Mouse (Mus musculus): ENCODE data around the gene Clec11a.
A peak's percentile ranks its signal among the peaks of the same experiment; 100 is the strongest.
"Not testable (repeated sequence)": the region's sequence is repeated elsewhere in the genome, so short reads cannot be mapped to it uniquely, and the experiment has no call there.

Gene Clec11a

DNA sequence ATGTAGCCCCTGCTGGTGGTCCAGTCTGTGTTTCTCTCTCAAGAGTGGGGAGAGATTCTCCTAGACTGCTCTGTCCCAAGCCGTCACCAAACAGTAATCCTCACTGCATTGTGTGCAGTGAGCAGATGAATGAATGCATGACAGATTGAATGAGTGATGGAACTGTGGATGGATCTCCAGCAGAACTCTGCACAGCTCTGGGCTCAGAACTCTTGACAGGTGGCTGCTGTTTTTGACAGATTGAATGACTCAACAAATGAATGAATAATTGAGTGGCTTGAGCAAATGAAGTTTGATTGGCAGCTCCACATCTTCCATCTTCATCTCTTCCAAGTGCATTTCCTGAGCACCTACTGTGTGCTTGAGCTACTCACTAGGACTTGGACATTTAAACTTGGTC is 15.6 kb upstream of the Clec11a start:
- DNase-seq: no peak

DNA sequence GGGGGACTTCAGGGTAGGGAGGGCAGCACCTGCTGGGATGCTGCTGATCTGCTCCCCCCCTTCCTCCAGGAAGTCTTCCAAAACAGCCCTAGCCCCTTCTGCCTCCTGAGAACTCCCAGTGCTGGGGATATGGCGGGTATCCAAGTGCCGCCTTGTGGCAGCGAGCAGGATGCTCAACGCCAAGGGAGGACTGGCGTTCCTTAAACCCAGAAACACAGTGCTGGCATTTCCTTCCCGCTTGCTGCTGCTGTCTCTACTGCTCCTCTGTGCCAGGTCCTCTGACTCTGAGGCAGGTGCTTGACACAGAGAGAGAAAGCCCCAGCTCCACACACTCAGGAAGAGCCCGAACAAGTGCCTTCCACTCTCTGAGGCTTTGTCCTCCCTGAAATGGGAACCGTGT is 14.2 kb upstream of the Clec11a start:
- no peak for DNase-seq

DNA sequence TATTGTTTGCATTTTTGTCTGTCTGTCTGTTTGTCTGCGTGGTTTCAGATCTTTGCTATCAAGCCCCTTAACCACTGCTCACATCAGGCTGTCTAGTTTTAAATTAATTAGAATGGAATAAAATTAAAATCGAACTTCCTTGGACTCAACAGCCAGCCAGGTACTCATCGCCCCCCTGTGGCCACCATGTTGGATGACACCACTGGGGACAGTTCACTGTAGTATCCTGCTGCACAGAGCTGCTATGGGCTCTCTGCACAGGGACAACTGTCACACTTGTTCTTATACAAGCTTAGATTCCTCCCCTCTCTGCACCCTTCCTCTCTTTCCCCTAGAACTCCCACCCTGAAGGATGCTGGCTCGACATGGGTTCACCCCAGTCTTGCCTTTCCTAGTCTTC is 11.2 kb upstream of the Clec11a start:
- peak; percentile 41 for DNase-seq

DNA sequence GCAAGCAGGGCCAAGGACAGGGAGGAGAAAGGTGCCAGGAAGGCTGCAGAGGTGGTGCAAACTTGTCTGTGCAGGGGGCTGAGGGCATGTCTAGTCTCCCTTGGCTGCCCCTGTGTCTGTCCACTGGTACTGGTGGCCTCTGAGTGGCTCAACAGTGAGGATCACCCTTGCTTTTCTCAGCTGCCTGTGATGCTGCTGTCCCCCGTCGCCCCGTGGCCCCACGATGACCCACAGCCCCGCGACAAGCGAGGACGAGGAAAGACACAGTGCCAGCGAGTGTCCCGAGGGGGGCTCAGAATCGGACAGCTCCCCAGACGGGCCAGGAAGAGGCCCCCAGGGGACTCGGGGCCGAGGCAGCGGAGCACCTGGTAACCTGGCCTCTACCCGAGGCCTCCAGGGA is 5.8 kb upstream of the Clec11a start:
- no peak for DNase-seq

DNA sequence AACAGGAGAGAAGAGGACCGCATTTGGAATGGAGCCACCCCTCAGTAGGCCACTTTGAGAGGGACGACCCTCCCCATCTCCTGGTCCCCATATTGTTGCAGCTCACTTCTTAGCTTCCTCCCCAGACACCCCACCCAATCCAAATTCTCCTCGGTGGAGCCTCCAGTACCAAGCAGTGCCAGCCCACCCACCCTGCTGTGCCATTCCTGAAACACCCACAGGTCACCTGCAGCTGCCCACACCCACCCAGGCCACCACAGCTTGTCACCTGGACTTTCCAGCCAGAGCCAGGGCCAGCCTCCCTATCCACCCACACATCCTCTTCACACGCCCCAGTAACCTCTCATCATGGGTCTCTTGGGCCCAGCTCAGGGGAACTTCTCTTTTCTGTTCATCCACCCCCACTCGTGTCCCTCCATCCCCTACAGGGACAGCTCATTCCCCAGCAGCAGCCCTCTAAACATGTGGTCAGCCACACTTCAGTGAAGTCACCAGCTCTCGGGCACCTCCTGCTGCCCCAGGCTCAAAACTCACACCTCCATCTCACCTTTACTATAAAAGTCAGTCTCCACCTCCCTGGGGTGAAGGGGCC is 5.1 kb upstream of the Clec11a start:
- no peak for DNase-seq

DNA sequence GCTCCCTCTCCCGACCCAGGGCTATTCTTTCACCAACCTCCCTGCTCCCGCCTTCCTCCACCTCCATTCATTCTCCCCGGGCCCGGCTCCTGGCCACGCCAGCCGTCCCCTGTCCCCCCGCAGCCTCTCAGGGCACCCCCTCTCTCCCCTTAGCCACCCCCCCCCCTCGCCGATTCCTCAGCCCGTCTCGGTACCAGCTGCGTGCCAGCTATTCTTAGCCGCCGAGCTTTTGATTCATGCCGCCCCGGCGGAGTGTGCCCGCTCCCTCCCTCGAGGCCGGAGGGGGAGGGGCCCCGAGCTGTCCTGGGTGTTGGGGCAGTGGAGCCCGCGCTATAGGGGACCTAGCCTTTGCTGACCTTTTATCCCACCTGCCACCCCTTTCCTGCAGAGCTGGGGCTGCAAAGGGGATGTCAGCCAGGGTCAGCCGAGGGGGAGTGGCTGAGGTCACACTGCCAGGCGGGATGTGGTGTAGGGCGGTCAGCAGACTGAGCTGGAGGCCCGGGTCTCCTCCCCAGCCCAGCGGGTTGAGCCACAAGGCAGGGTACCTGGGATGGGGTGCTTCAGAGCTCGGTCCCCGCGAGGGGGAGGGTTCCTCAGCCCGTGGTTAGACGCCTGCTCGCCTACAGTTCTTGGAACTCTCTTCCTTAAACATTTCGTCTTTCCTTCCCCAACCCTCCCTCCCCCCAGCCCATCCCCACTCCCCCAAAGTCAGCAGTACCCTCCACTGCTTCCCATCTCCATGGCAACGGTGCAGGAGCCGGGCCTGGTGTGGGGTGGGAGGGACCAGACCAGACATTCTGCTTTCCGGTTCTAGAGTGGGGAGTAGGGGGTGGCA is 4.4 kb upstream of the Clec11a start:
- no peak for DNase-seq

DNA sequence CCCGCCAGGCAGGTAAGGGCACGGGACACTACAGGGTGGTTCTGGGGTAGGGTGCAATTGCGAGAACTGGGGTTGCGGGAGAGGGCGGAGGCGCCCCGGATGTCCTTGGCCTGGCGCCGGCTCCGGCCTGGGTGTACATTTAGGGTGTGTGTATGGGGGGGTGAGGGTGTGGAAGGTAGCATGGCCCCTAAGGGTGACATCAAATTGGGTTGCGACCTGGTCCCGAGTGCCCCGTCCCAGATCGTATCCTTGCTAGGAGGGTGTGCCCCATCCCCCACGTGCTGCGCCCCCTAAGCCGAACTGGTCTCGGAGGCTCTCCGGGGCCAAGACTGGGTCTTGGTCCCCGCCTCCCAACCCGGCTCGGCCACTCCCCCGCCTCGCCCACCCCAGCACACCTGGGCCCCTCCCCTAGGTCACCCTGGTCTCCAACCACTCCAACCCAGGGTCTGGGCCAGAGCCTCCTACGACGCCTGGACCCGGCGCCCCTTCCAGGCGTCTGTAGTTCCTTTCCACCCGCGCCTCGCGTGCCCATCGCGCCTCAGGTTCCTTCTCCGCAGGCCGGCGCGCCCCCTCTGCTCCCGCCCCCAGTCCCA is 3.7 kb upstream of the Clec11a start:
- no peak for DNase-seq

DNA sequence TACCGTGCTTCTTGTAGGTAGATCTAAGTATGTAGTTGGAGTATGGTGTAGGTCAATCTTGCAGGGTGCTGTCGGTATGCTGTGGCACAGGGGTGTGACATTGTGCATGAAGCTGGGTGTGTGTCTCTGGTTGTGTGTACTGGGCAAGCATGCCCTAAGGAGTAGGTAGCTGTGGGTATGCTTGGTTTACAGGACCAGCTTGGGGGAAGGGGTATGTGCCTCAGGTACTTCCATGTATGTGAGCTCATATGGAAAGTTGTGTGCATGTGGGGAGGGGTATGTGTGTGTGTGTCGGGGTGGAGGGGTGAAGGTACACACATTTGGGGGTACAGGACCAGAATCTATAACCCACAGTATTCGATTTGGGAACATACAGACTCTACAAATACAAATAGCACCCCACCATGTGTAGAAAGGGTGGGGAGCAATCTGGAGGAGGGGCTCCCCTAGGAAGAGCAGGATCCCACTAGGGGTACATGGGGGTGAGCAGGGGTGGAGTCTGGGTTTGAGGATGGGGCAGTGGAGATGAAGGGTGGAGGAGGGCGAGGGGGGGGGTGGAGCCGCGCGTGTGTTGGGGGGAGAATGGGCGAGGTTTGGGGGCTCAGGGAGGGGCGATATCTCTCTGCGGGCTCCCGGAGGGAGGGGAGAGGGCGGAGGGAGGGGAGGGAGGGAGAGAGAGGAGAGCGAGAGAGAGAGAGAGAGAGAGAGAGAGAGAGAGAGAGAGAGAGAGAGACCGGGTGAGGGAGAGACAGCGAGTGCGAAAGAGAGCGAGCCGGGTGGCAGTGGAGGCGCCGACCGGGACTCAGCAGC is 3.0 kb upstream of the Clec11a start, which contains the start of gene Shank1:
Gene Shank1, plus strand, starts transcription at position 779 of the 810 bp plus-strand sequence.
- DNase-seq: no peak

DNA sequence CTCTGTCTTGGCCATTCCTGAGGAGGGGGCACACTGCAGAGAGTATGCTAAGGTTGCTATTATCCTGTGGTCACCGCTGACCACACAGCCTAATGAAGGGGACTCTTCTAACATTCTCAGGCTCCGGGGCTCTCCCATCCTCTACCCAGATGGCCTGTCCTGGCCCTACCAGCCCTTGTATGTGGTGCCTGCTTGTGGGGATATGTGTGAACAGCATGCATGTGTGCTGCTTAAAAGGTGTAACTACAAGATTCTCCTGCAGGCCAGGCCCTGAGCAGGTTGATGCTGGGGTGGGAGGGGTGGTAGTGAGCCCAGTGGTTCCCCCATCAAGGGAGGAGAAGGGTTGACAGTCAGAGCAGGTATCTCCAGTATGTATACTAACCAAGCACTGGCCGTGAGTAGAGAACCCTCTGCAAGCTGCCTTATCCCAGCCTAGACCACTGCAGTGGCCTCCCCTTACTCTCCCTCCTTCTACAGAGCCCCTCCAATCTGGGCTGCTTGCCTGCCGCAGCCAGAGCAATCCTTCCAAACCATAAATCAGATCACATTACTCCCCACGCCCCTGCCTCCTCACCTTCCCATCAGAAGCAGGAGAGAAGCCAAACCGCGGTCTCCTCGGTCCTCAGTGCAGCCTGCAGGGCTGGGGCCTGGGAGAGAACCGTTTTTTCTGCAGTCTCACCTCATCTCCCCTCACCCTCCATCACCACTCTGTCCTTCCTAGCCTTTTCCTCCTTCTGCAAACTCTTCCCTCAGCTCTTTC is 739 bp upstream of the Clec11a start:
- no peak for DNase-seq

DNA sequence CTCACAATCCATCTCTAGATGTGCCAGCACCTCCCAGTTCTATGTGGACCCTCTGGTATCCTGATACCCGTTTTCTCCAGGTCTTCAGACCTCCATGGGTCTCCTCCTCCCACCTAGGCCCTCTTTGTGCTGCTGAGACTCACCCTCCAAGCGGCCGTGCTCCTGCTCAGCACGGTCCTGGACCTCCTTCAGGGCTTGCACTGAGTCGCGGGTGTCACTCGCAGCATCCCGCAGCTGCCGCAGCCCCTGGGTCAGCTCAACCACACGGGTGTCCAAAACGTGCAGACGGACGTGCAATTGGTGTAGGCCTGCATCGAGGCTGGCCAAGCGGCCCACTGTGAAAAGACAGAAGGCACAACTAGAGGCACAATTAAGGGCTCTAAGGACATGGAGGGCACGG is 1.0 kb downstream of the Clec11a start:
- DNase-seq: peak; percentile 20

DNA sequence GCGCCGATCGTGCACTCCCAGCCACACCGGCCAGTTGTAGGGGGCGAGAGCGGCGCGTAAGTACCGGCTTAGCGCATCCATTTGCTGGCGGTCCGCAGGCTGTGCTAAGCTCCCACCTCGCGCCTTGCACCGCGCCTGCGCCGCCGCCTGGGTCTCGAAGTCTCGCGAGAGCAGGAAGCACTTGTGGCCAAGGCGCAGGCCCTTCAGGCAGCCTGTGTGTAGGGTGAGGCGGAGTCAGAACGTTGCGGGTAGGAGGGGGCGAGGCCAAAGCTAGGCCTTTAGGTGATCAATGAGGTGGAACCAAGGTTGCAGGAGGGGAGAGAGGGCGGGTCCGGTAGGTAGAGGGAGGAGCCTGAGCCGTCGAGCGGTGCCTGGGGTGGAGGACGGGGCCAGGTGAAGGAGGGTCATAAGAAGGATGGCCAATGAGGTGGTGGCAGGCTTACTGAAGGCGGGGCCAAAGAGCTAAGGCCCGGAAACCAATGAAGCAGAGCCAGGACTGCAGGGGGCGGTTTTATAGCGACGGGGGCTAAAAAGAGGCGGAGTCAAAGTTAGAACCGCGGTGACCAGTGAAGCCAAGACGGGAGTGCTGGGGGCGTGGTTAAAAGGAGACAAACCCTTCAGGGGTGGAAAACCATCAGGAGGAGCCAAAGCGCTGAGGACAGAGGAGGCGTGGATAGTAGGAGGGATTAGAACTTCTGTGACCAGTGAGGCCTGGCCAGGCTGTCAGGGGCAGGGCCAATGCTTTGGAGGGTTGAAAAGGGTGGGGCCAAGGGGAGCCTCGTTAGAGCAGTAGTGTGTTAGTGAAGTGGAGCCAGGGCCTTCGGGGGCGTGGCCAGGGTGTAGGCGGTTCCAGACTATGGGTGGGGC is 1.7 kb downstream of the Clec11a start:
- DNase-seq: peak; percentile 95

DNA sequence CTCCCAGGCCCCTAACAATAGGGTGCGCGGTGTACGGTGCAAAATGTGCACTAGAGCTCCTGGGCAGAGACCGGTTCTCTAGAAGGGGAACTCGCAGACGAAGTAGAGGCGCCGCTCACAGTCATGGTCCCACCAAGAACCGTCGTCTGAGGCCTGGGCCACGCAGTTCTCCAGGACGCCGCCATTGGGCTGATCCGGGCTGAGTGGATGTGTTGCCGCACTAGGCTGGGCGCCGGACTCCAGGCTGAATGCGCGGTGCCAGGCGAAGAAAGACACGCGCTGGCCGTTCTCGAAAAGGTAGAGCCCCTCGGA is 2.3 kb downstream of the Clec11a start:
- no peak for DNase-seq

DNA sequence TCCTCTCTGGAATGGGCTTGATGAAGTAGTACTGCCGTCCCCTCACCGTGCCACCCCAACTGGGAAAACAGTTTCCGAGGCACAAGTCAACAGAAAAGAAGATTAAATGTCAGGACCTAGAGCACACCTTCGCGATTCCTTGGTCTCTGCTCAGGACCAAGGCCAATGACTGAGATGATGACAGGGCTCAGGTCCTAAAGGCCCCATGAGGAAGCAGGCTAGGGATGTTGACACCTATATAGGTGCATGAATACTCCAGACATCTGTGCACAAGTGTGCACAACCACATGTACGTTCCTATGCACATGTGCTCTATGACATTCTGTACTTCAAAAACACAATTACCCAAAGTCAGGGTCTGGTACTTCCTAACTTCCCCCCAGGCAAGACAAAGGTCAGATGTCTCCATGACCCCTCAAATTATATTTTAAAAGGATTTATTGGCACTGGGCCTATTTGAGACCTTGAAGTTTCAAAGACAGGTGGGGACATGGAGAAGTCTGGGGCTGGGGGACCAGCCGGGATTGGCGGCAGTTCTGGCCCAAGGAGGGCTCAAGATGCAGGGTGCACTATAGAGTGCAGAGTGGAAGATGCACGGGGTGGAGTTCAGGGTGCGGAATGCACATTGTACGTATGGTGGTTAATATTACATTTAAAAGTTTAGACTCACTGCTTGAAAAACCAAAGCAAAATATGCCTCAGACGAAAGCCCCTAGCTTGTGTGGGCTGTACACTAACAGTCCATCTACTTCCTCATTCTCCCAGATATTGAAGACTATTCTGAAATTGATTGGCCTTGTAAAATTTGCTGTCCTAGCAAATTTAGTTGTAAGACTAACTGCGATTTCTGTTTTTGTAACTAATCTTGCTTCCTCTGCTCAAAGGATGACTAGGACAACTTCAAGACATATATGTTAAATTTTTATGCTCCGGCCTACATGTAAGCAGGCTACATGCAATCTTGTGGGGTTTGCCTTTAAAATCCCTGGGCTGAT is 3.1 kb downstream of the Clec11a start:
- DNase-seq: no peak

DNA sequence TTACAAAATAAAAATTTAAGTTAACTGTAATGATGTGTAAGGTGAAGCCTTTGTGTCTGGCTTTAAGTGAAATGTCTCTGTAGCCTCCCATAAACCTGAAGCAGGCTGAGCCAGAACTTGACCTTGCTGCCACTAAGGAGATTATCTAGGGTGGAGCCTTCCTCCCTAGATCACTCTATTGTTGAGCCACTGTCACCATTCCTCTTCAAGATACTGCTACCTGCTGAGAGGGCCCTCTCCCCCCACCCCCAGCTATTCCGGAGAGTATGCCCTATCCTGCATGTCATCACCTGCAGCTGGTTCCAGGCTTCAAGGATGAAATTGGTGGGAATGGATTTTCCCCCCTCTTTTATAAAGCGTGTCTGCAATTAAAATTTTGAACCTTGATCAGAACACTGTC is 9.2 kb downstream of the Clec11a start:
- not testable (repeated sequence) for DNase-seq

DNA sequence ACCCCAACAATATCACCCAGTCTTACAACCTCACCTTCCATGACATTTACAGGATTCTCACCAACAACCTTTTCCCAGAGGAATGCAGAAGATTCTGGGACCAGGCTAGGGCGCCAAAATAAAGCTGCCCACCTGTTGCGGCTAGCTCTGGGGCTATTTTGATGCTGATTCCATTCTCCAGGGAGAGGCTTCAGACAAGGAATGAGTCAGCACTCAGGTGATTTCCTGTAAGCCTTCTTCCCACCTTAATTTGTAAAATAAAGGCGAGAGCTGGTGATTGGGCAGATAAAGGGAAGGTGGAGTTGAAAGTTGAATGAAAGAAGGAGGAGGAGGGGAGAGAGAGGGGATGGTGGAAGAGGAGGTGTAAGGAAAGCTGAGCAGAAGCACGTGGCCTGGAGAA is 15.3 kb downstream of the Clec11a start:
- no peak for DNase-seq

DNA sequence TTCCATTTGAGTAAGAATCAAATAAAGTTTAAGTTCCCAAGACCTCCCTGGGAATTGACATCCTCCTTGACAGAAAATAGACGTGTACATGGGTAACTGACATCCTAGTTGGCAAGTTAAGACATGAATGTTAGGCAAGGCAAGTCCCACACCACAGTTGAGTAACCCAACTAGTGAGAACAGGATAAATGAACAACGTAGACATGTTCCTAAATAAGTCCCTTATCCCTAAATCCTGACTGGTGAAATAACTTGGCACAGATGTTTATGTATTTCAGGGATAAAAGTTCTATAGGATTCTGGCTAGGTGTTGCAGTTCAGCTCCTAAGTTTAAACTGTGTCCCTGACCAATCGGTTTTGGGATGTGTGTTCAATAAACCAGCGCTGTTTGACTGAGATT is 15.7 kb downstream of the Clec11a start:
- DNase-seq: no peak

DNA sequence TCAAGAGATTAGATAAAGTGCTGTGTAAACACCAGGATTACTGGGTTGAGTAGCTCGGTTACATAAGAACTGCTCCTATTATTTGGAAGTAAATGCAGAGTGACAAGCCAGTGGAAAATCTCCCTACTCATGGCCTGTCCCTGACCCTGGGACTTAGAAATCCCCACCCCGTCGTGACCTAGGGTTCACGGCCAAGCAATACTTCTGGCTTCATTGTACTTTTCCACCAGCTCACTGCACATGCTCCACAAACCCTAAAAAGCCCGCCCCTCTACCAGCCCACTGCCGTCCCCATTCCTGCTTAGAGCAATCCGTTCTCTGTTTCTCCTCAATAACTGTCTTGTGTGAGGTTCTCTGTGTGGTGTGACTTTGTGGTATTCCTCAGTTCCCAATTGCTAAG is 18.9 kb downstream of the Clec11a start:
- no peak for DNase-seq

DNA sequence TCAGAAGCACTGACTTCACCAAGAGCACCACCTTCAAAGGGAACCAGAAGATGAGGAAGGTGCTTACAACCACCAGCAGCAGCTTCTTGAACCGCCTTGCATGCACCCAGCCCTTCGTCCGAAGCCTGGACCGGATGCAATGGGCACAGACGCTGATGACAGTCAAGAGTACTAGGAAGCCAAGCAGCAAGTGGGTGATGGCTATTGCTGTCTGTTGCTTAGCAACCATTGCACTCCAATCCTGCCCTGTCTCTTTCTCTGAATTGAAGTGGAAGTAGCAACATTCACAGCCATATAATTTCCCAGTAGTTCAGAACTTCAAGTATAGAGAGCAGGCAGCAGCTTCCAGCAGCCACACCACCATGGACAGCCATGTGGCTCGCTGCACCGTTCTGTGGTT is 25.1 kb downstream of the Clec11a start:
- no peak for DNase-seq

DNA sequence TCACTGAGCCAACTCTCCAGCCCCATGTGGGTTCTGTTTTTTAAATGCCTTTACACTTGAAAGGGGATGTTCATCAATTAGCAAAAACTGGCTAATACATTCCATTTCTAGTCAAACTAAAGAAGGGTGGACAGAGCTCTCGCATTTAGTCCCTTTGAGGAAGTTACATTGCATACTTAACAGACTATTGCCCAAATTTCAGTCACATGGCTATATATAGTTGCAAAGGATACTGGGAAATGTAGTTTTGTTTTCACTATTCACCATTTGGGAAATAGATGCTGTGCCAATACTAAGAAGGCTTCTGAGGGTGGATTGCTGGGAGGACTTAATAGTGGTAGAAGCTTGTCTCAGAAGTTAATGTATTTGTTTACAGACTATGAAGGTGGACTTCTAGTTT is 25.7 kb downstream of the Clec11a start:
- DNase-seq: no peak

DNA sequence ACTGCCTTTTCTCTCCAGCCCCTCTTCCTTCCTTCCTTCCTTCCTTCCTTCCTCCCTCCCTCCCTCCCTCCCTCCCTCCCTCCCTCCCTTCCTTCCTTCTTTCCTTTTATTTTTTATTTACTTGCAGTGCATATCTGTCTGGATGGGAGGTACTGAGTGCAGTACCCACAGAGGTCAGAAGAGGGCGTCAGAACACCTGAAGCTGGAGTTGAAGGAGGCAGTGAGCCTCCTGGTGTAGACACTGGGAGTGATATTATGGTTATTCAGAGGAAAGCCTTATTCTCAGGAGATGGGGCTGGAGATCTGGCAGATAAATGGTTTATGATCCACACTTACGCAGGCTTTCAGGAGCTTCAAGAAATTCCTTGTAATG is 29.5 kb downstream of the Clec11a start:
- peak; percentile 40 for DNase-seq

Data from thymus, postnatal 14 days (tissue).